ENCODE assay signal across 13 mouse cellular contexts in the genomic region with DNA sequence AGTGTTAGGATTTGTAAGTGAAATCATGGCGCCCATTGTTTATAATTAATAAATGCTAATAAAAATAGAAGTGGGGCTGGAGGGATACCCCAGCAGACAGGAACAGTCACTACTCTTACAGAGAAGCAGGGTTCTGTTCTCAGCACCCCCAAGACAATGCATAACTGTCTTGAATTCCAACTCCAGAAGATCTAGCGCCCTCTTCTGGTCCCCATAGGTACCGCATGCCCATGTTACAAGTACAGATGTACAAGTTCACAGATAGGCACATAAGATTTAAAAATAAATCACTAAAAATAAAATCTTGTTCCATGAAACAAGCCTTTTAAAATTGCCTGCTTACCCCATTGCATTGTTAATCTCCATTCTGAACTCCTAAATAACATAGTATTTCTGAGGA.
DNase-seq lines count a peak whose midpoint lies in the region; ATAC-seq and TF ChIP-seq lines count a peak whose summit lies in the region.
"Had no signal": no experiment of that assay in that cellular context is flagged by ENCODE, and none has a peak within 500 bp of the region (broad histone marks: within the 10 kb centered on the region; RNA-seq: fewer than 3 reads in every experiment).

No protein-coding gene starts in this region.

- H3K36me3 ChIP-seq in hindbrain, postnatal 0 days (ENCODE audit: insufficient read depth, low read length), result no peaks in the 10 kb centered on the region
- no peaks in the 10 kb centered on the region for H3K36me3 ChIP-seq in hindbrain, embryonic 12.5 days

- no peaks in the 10 kb centered on the region for H3K4me1 ChIP-seq in hindbrain, postnatal 0 days (ENCODE audit: insufficient read depth, low read length)
- no peaks in the 10 kb centered on the region for H3K4me1 ChIP-seq in hindbrain, embryonic 12.5 days

- H3K27me3 ChIP-seq in hindbrain, postnatal 0 days (ENCODE audit: insufficient read depth, low read length), result no peaks in the 10 kb centered on the region
- H3K27me3 ChIP-seq in hindbrain, embryonic 12.5 days, result no peaks in the 10 kb centered on the region
- H3K27me3 ChIP-seq: embryonic facial prominence, embryonic 12.5 days had no signal

- no peak for DNase-seq in hindbrain, postnatal 0 days (ENCODE audit: low spot score)
- DNase-seq in testis, postnatal 10 days (ENCODE audit: low spot score), result peak; percentile 56
- DNase-seq in testis, postnatal 14 days (ENCODE audit: low spot score), result no peak
- DNase-seq in T-cell, adult 2 months (ENCODE audit: low spot score), result peak; percentile 16
- no peak for DNase-seq in urinary bladder, postnatal 25 days (ENCODE audit: low spot score)
- no peak for DNase-seq in cerebellum, adult 9-10 months
- DNase-seq: cerebellum, adult 18-20 months; kidney, adult 2 months; retina, postnatal 1 day had no signal

- no peak overlapping the region for H3K4me3 ChIP-seq in hindbrain, postnatal 0 days (ENCODE audit: low read length)
- no peak overlapping the region for H3K4me3 ChIP-seq in hindbrain, embryonic 12.5 days
- H3K4me3 ChIP-seq: embryonic facial prominence, embryonic 12.5 days had no signal

- WGBS in hindbrain, postnatal 0 days, result 86% methylated on average over 3 of the region's 3 CpGs
- WGBS in hindbrain, embryonic 12.5 days, result 76% methylated on average over 3 of the region's 3 CpGs

- no peak overlapping the region for H3K4me2 ChIP-seq in hindbrain, postnatal 0 days (ENCODE audit: low read depth, low read length)
- H3K4me2 ChIP-seq in hindbrain, embryonic 12.5 days (replicated peaks), result no peak overlapping the region
- H3K4me2 ChIP-seq: embryonic facial prominence, embryonic 12.5 days had no signal

- no peak for ATAC-seq in hindbrain, postnatal 0 days
- ATAC-seq in hindbrain, embryonic 12.5 days (ENCODE audit: low FRiP score), result no peak
- ATAC-seq: activated CD4-positive, CD25-positive, alpha-beta regulatory T cell, adult 4 months had no signal

- H3K9me3 ChIP-seq in hindbrain, postnatal 0 days (ENCODE audit: low read length), result no peaks in the 10 kb centered on the region
- no peaks in the 10 kb centered on the region for H3K9me3 ChIP-seq in hindbrain, embryonic 12.5 days (replicated peaks)
- H3K9me3 ChIP-seq: embryonic facial prominence, embryonic 12.5 days had no signal

- H3K27ac ChIP-seq in hindbrain, postnatal 0 days, result no peak overlapping the region
- no peak overlapping the region for H3K27ac ChIP-seq in hindbrain, embryonic 12.5 days
- H3K27ac ChIP-seq: embryonic facial prominence, embryonic 12.5 days; macrophage had no signal

- H3K9ac ChIP-seq in hindbrain, postnatal 0 days (replicated peaks; ENCODE audit: low read length), result no peak overlapping the region
- no peak overlapping the region for H3K9ac ChIP-seq in hindbrain, embryonic 12.5 days
- H3K9ac ChIP-seq: embryonic facial prominence, embryonic 12.5 days had no signal

- peak; percentile 28 for TF ChIP-seq CTCF in hindbrain, postnatal 0 days (IDR thresholded peaks at IDR 0.05; ENCODE audit: low read depth)

Comparison
In these comparisons a context has a peak if more than half of its experiments do, and no peak if none do; other contexts are left out.
1. DNase-seq: peak in testis, postnatal 10 days (single experiment) and T-cell, adult 2 months (single experiment); none in hindbrain, postnatal 0 days (single experiment), testis, postnatal 14 days (single experiment), urinary bladder, postnatal 25 days (single experiment) and cerebellum, adult 9-10 months (single experiment).